Mouse (Mus musculus) brain, embryonic 14.5 days (tissue): ENCODE measurements around the gene Pigu.

Experiments used
- CTCF ChIP-seq: fragments of 200-500 bp; IDR thresholded peaks from 2 replicates; pipeline ENCODE4 v1.5.1; 2012; ENCODE audit warnings: inconsistent platforms, mild to moderate bottlenecking, moderate library complexity, borderline replicate concordance; ENCODE audit not compliant: insufficient read depth, insufficient read length; ENCODE audit errors: extremely low read depth
- POLR2A ChIP-seq: fragments of 200-500 bp; IDR thresholded peaks from 2 replicates; pipeline ENCODE4 v1.6.1; 2012; ENCODE audit warnings: mild to moderate bottlenecking, inconsistent platforms, borderline replicate concordance; ENCODE audit not compliant: poor library complexity, insufficient read depth, insufficient read length, severe bottlenecking; ENCODE audit errors: extremely low read depth

DNA sequence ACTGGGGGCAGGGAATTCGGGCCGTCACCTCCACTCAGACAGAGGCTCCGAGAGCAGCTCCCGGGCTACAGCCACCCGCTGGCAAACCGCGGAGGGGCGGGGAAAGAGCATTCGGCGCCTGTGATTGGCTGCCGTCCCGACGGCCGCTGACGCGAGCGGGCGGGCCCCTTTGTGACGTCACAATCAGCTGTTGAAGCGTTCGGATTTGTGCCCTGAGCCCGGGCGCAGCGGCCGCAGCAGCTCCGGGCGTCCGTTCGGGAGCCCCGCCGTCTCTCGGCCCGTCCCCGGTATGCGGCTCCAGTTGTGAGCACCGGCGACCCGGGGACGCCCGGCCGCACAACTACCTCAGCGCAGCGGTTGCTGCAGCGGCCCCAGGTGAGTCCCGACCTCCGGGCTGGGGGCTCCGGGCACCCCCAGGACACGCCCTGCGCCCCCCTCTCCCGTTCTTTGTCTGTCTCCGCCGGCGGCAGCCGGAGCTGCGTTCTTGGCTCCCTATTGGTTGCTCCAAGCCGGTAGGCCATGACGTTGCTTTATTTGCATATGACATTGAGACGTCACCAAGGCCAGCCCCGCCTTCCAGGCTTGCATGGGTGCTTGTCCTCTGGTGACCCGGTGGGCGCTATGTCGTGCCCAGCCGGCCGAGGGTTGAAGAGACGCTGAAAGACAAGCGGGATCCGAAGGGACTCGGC, 24.6 kb upstream of the Pigu start:
- no peak for TF ChIP-seq CTCF
- TF ChIP-seq POLR2A, result peak; percentile 97
